Mouse (Mus musculus) gastrocnemius, postnatal 25 days (tissue): ENCODE data around the gene Oxct1. TPM values are rescaled to one million over a fixed set of nuclear protein-coding genes. Genes with fewer than 3 reads are reported as not detected.

ENCODE experiments used
- DNase-seq: peaks from one replicate; pipeline ENCODE4 v3.0.0; 2022
- total RNA-seq, 2 experiments: library from RNA; stranded (reverse); gene quantifications; 1 replicate in 1 of 2; 2 replicates in 1 of 2; pipeline ENCODE4 v1.2.3; 2021

The Oxct1 gene
- total RNA-seq, 2 experiments from 2014 or later = 320 to 370 TPM

GRCm38 (mm10) chr15:4119962-4120361, 93.8 kb downstream of the Oxct1 start:
- no peak for DNase-seq

DNA sequence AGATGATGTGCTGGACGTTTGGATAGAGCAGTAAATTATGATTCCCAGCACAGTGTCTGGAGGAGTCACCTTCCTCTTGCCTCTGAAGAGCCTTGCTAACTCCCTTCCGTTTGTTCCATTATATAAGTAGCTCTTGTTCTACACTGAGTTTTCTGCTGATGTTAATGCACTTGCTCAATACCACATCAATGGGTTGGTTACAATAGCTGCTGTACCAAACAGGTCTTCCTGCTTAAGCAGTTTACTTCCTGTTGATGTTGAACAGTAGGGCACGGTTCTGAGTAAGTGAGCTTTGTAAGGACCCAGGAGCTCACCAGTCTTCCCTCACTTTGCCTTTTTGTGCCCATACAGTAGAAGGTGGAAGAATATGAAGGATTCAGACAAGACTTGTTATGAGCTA, 98.5 kb downstream of the Oxct1 start:
- no peak for DNase-seq

- no peak for DNase-seq
Observed at GRCm38 (mm10) chr15:4138524-4138923, 112.3 kb downstream of the Oxct1 start.

- DNase-seq = no peak
Observed at GRCm38 (mm10) chr15:4139516-4139915, 113.3 kb downstream of the Oxct1 start.

- no peak for DNase-seq
Observed at GRCm38 (mm10) chr15:4145352-4145751, 119.2 kb downstream of the Oxct1 start.

- no peak for DNase-seq
Observed at GRCm38 (mm10) chr15:4147700-4148099, 121.5 kb downstream of the Oxct1 start.

DNA sequence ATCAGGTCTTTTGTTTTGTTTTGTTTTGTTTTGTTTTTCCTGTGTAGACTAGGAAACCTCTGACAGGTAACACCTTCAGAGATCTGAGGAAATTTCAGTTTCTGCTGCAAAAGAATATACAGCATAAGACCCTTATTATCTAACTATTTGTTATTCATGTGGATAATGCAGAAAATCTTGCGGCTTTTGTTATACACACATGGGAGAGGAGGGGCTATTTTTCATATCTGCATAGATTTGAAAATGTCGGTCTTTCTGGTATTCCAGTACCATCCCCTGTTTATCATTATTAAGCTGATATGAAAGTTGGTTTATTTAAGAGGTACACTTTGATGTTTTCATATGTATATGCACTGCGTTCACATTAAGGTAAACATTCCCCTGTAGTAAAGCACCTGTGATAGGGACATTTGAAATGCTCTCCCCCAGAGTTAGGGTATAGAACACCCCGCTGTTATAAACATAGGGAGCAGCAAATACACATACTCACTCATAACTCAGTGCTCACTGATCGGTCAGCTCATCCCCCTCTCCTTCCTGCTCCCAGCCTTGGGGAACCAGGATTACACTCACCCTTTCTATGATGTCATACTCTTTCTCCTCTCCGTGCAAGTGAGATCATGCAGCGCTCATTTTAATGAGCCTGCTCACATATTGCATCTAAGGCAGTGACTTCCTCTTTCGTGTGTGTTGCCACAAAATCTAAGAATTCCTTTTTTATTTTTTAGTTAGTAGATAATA, 122.6 kb downstream of the Oxct1 start:
- no peak for DNase-seq

DNA sequence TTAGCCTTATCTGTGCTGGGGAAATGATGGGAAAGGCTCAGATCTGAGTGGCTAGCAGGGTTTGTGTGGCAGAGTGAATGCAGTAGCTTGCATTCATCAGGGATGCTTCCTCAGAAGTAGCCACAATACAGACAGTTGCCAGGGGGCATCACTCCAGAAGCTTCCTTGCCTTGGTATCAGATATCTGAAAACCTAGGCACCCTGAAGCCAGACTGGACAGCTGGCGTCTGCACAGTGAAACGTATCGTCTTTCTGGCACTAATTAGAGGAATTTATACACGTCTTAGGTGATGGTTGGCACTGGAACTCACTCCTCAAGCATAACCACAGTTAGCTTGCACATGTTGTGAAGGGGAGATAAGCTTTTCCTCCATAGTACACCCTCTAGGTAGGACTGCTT, 128.5 kb downstream of the Oxct1 start:
- DNase-seq = peak; percentile 57

GRCm38 (mm10) chr15:4167946-4168345, 141.8 kb downstream of the Oxct1 start:
- no peak for DNase-seq

GRCm38 (mm10) chr15:4171600-4171999, 145.4 kb downstream of the Oxct1 start:
- no peak for DNase-seq

- no peak for DNase-seq
Observed at GRCm38 (mm10) chr15:4197913-4198312, 171.7 kb downstream of the Oxct1 start.

Other genes starting within 250 kb of the Oxct1 start
- gene Fbxo4, start 46.8 kb upstream of the Oxct1 start, total RNA-seq = 1 to 10 TPM; 3.7 to 4.8 TPM
- 10 to 100 TPM; 11.2 to 11.5 TPM for gene AW549877, start 30.6 kb upstream of the Oxct1 start, total RNA-seq